Mouse (Mus musculus) heart, adult 18-20 months (tissue): ENCODE measurements around the gene Fam71b. TPM values are rescaled to one million over a fixed set of nuclear protein-coding genes. Genes with fewer than 3 reads are reported as not detected.
"Not testable (repeated sequence)": the region's sequence is repeated elsewhere in the genome, so short reads cannot be mapped to it uniquely, and the experiment has no call there.

ENCODE experiments used
- DNase-seq, 2 experiments: peaks; one replicate each; pipeline ENCODE4 v3.0.0; 2021 to 2022; ENCODE audit warnings: mixed read lengths in 1 of 2
- total RNA-seq, 2 experiments: library from RNA; stranded (reverse); gene quantifications; 2 replicates each; pipeline ENCODE4 v1.2.3; 2021

Fam71b gene
- total RNA-seq, 2 experiments from 2014 or later, result not detected

- DNase-seq, result no peak
Measured at GRCm38 (mm10) chr11:46384925-46385324, 11.4 kb upstream of the Fam71b start.

GRCm38 (mm10) chr11:46386556-46386955 is 9.8 kb upstream of the Fam71b start:
- no peak for DNase-seq

- DNase-seq, result no peak
Measured at GRCm38 (mm10) chr11:46387061-46387460, 9.3 kb upstream of the Fam71b start.

- DNase-seq, result no peak
Measured at GRCm38 (mm10) chr11:46388438-46388837, 7.9 kb upstream of the Fam71b start.

GRCm38 (mm10) chr11:46389336-46390117 is 6.8 kb upstream of the Fam71b start, which contains the start of gene Itk:
TSS of gene Itk (minus strand) at chr11:46389515.
- DNase-seq, result peak in 1 of 2 experiments; percentile 8

GRCm38 (mm10) chr11:46390621-46391020 is 5.7 kb upstream of the Fam71b start:
- no peak for DNase-seq

- no peak for DNase-seq
Measured at GRCm38 (mm10) chr11:46392890-46393289, 3.5 kb upstream of the Fam71b start.

GRCm38 (mm10) chr11:46393413-46393812 is 2.9 kb upstream of the Fam71b start:
- no peak for DNase-seq

- no peak for DNase-seq
Measured at GRCm38 (mm10) chr11:46395088-46395487, 1.3 kb upstream of the Fam71b start.

- DNase-seq, result no peak
Measured at GRCm38 (mm10) chr11:46395698-46396097, 661 bp upstream of the Fam71b start.

- no peak for DNase-seq
Measured at GRCm38 (mm10) chr11:46396860-46397179, 461 bp downstream of the Fam71b start.

GRCm38 (mm10) chr11:46397900-46398299 is 1.5 kb downstream of the Fam71b start:
- no peak for DNase-seq

GRCm38 (mm10) chr11:46398473-46398872 is 2.1 kb downstream of the Fam71b start:
- DNase-seq, result no peak

- no peak for DNase-seq
Measured at GRCm38 (mm10) chr11:46398933-46399383, 2.6 kb downstream of the Fam71b start.

GRCm38 (mm10) chr11:46401555-46401954 is 5.2 kb downstream of the Fam71b start:
- DNase-seq, result no peak

- no peak for DNase-seq
Measured at GRCm38 (mm10) chr11:46404986-46405385, 8.6 kb downstream of the Fam71b start.

- DNase-seq, result no peak
Measured at GRCm38 (mm10) chr11:46406721-46407120, 10.4 kb downstream of the Fam71b start.

- DNase-seq, result no peak
Measured at GRCm38 (mm10) chr11:46410018-46410563, 13.7 kb downstream of the Fam71b start.

- no peak for DNase-seq
Measured at GRCm38 (mm10) chr11:46418438-46418837, 22.1 kb downstream of the Fam71b start.

GRCm38 (mm10) chr11:46418860-46419259 is 22.5 kb downstream of the Fam71b start:
- no peak for DNase-seq

- DNase-seq, result no peak
Measured at GRCm38 (mm10) chr11:46421086-46421888, 24.9 kb downstream of the Fam71b start.

GRCm38 (mm10) chr11:46428131-46428530 is 31.8 kb downstream of the Fam71b start:
- not testable (repeated sequence) for DNase-seq

GRCm38 (mm10) chr11:46430123-46430522 is 33.8 kb downstream of the Fam71b start:
- DNase-seq, result no peak
